Mouse (Mus musculus): ENCODE data around the gene Ddb1. TPM values are rescaled to one million over a fixed set of nuclear protein-coding genes. Genes with fewer than 3 reads are reported as not detected.

Gene Ddb1
- polyA plus RNA-seq, 1 experiment from 2014 or later, result 301 TPM

- no peak for ATAC-seq (ENCODE audit: insufficient read depth, low FRiP score, low read depth)
- Histone ChIP-seq H3K9me3 (no peaks in the 10 kb centered on the region), H3K4me3 (replicated peaks) (no peak overlapping the region), H3K4me2 (no peak overlapping the region), H3K27me3 (replicated peaks) (no peaks in the 10 kb centered on the region), H3K9ac (no peak overlapping the region), H3K36me3 (no peaks in the 10 kb centered on the region), H3K27ac (no peak overlapping the region), H3K4me1 (peaks cover 12% of the 10 kb centered on the region; the same call in 1 of the 2 replicates)
- 95% methylated on average over 2 of the region's 2 CpGs for WGBS
Observed at GRCm38 (mm10) chr19:10599648-10600047, 5.5 kb upstream of the Ddb1 start.

GRCm38 (mm10) chr19:10602247-10602769 is 2.8 kb upstream of the Ddb1 start:
- H3K27ac ChIP-seq, result peak overlapping the region; percentile 88
- no peak for ATAC-seq (ENCODE audit: insufficient read depth, low FRiP score, low read depth)
- H3K4me1 ChIP-seq, result peaks cover 22% of the 10 kb centered on the region
- 7% methylated on average over 6 of the region's 6 CpGs for WGBS
- peak overlapping the region; percentile 51 for H3K4me2 ChIP-seq
- no peaks in the 10 kb centered on the region for H3K27me3 ChIP-seq (replicated peaks)
- peak overlapping the region; percentile 31 for H3K4me3 ChIP-seq (replicated peaks)
- no peaks in the 10 kb centered on the region for H3K9me3 ChIP-seq
- H3K9ac ChIP-seq, result peak overlapping the region; percentile 35; the same call in 1 of the 2 replicates
- no peaks in the 10 kb centered on the region for H3K36me3 ChIP-seq

- WGBS, result 1% methylated on average over 9 of the region's 9 CpGs
- Histone ChIP-seq H3K9me3 (no peaks in the 10 kb centered on the region), H3K4me2 (peak overlapping the region; percentile 51), H3K9ac (peak overlapping the region; percentile 35; the same call in 1 of the 2 replicates), H3K4me3 (replicated peaks) (peak overlapping the region; percentile 31), H3K36me3 (peaks cover 5% of the 10 kb centered on the region; the same call in 1 of the 2 replicates), H3K4me1 (peaks cover 27% of the 10 kb centered on the region), H3K27ac (peak overlapping the region; percentile 88), H3K27me3 (replicated peaks) (no peaks in the 10 kb centered on the region)
- no peak for ATAC-seq (ENCODE audit: insufficient read depth, low FRiP score, low read depth)
Observed at GRCm38 (mm10) chr19:10602787-10603186, 2.3 kb upstream of the Ddb1 start.

- ATAC-seq (ENCODE audit: insufficient read depth, low FRiP score, low read depth), result no peak
- Histone ChIP-seq H3K27ac (no peak overlapping the region), H3K36me3 (peaks cover 16% of the 10 kb centered on the region; the same call in 1 of the 2 replicates), H3K9ac (no peak overlapping the region), H3K4me2 (peak overlapping the region; percentile 75; the same call in 1 of the 2 replicates), H3K27me3 (replicated peaks) (no peaks in the 10 kb centered on the region), H3K4me3 (replicated peaks) (no peak overlapping the region), H3K9me3 (no peaks in the 10 kb centered on the region), H3K4me1 (peaks cover 33% of the 10 kb centered on the region)
- WGBS, result 78% methylated on average over 18 of the region's 18 CpGs
Observed at GRCm38 (mm10) chr19:10603660-10604523, 1.2 kb upstream of the Ddb1 start.

GRCm38 (mm10) chr19:10604534-10604933 is 593 bp upstream of the Ddb1 start:
- no peaks in the 10 kb centered on the region for H3K27me3 ChIP-seq (replicated peaks)
- H3K27ac ChIP-seq, result peak overlapping the region; percentile 95
- H3K36me3 ChIP-seq, result peaks cover 20% of the 10 kb centered on the region; the same call in 1 of the 2 replicates
- 47% methylated on average over 3 of the region's 3 CpGs for WGBS
- peaks cover 33% of the 10 kb centered on the region for H3K4me1 ChIP-seq
- peak overlapping the region; percentile 48 for H3K9ac ChIP-seq
- no peak for ATAC-seq (ENCODE audit: insufficient read depth, low FRiP score, low read depth)
- no peaks in the 10 kb centered on the region for H3K9me3 ChIP-seq
- peak overlapping the region; percentile 75 for H3K4me2 ChIP-seq
- peak overlapping the region; percentile 70 for H3K4me3 ChIP-seq (replicated peaks)

- Histone ChIP-seq H3K4me3 (replicated peaks) (peak overlapping the region; percentile 70), H3K9me3 (no peaks in the 10 kb centered on the region), H3K4me1 (peaks cover 33% of the 10 kb centered on the region), H3K27ac (peak overlapping the region; percentile 94), H3K9ac (peak overlapping the region; percentile 94), H3K27me3 (replicated peaks) (no peaks in the 10 kb centered on the region), H3K36me3 (peaks cover 33% of the 10 kb centered on the region), H3K4me2 (peak overlapping the region; percentile 75)
- ATAC-seq (ENCODE audit: insufficient read depth, low FRiP score, low read depth), result no peak
- WGBS, result 5% methylated on average over 20 of the region's 20 CpGs
Observed at GRCm38 (mm10) chr19:10605901-10606622, 935 bp downstream of the Ddb1 start.

GRCm38 (mm10) chr19:10608573-10609240 is 3.6 kb downstream of the Ddb1 start:
- Histone ChIP-seq H3K4me2 (no peak overlapping the region), H3K4me3 (replicated peaks) (no peak overlapping the region), H3K27me3 (replicated peaks) (no peaks in the 10 kb centered on the region), H3K27ac (no peak overlapping the region), H3K36me3 (peaks cover 58% of the 10 kb centered on the region), H3K4me1 (peaks cover 30% of the 10 kb centered on the region), H3K9ac (no peak overlapping the region), H3K9me3 (no peaks in the 10 kb centered on the region)
- no peak for ATAC-seq (ENCODE audit: insufficient read depth, low FRiP score, low read depth)
- WGBS, result 62% methylated on average over 5 of the region's 5 CpGs

GRCm38 (mm10) chr19:10634106-10634871 is 29.2 kb downstream of the Ddb1 start, which contains the start of gene Vwce:
Vwce (plus strand) TSS chr19:10634213.
- Histone ChIP-seq H3K4me1 (peaks cover 18% of the 10 kb centered on the region), H3K4me3 (replicated peaks) (peak within 1 kb of the TSS; percentile 45), H3K27me3 (replicated peaks) (no peaks in the 10 kb centered on the region), H3K9ac (peak within 1 kb of the TSS; percentile 50), H3K9me3 (no peaks in the 10 kb centered on the region), H3K27ac (0 out of 2 replicates have a peak within 1 kb of the TSS, but pooled peaks have one; percentile 7), H3K36me3 (peaks cover 11% of the 10 kb centered on the region), H3K4me2 (peak within 1 kb of the TSS; percentile 96)
- peak; percentile 74; the same call in 1 of the 2 replicates for ATAC-seq (ENCODE audit: insufficient read depth, low FRiP score, low read depth)
- WGBS, result 3% methylated on average over 32 of the region's 32 CpGs

GRCm38 (mm10) chr19:10634872-10635318 is 29.8 kb downstream of the Ddb1 start:
- ATAC-seq (ENCODE audit: insufficient read depth, low FRiP score, low read depth), result peak; percentile 86
- Histone ChIP-seq H3K4me3 (replicated peaks) (peak overlapping the region; percentile 45), H3K36me3 (0 out of 2 replicates have a peak, but pooled peaks cover 5% of the 10 kb centered on the region), H3K9me3 (no peaks in the 10 kb centered on the region), H3K4me1 (peaks cover 18% of the 10 kb centered on the region), H3K27me3 (replicated peaks) (no peaks in the 10 kb centered on the region), H3K4me2 (peak overlapping the region; percentile 96), H3K27ac (0 out of 2 replicates have a peak overlapping the region, but pooled peaks have one; percentile 7), H3K9ac (peak overlapping the region; percentile 50)
- 4% methylated on average over 21 of the region's 21 CpGs for WGBS

GRCm38 (mm10) chr19:10637840-10638239 is 32.7 kb downstream of the Ddb1 start:
- Histone ChIP-seq H3K4me3 (replicated peaks) (no peak overlapping the region), H3K27ac (no peak overlapping the region), H3K36me3 (no peaks in the 10 kb centered on the region), H3K4me1 (peaks cover 18% of the 10 kb centered on the region), H3K9me3 (no peaks in the 10 kb centered on the region), H3K4me2 (no peak overlapping the region), H3K9ac (no peak overlapping the region), H3K27me3 (replicated peaks) (no peaks in the 10 kb centered on the region)
- 38% methylated on average over 7 of the region's 7 CpGs for WGBS
- ATAC-seq (ENCODE audit: insufficient read depth, low FRiP score, low read depth), result no peak

Measured in stomach, embryonic 15.5 days (tissue).